9 mouse cellular contexts compared by ENCODE assay signal in genomic region chr12:54186926-54187623, GRCm38 (mm10). TPM values are rescaled to one million over a fixed set of nuclear protein-coding genes. Genes with fewer than 3 reads are reported as not detected.
A peak's percentile ranks its signal among the peaks of the same experiment; 100 is the strongest.
DNase-seq lines count a peak whose midpoint lies in the region; ATAC-seq and TF ChIP-seq lines count a peak whose summit lies in the region.
"Had no signal": no experiment of that assay in that cellular context is flagged by ENCODE, and none has a peak within 500 bp of the region (broad histone marks: within the 10 kb centered on the region; RNA-seq: fewer than 3 reads in every experiment).

No protein-coding gene starts in this region.

- no peak overlapping the region for H3K4me3 ChIP-seq in gastrocnemius, adult 2 months
- no peak overlapping the region for H3K4me3 ChIP-seq in lung, postnatal 0 days (ENCODE audit: low read depth, low read length)
- no peak overlapping the region for H3K4me3 ChIP-seq in heart, postnatal 0 days (ENCODE audit: low read depth, low read length)
- H3K4me3 ChIP-seq in stomach, embryonic 15.5 days (replicated peaks) = no peak overlapping the region

- no peak for TF ChIP-seq CTCF in gastrocnemius, adult 2 months (IDR thresholded peaks at IDR 0.05)
- TF ChIP-seq CTCF in lung, postnatal 0 days (IDR thresholded peaks at IDR 0.05) = no peak
- no peak for TF ChIP-seq CTCF in heart, postnatal 0 days (IDR thresholded peaks at IDR 0.05; ENCODE audit: low read depth)

- DNase-seq in gastrocnemius, adult 2 months = no peak
- DNase-seq in gastrocnemius, adult 8-10 months (ENCODE audit: low spot score in 2 of 2) = no peak
- DNase-seq in lung, postnatal 0 days (ENCODE audit: low spot score) = peak; percentile 57
- no peak for DNase-seq in lung, postnatal 4 days
- DNase-seq in heart, postnatal 0 days (ENCODE audit: low spot score) = peak; percentile 52
- no peak for DNase-seq in cerebellum, adult 18-20 months
- no peak for DNase-seq in T-cell, adult 2 months (ENCODE audit: low spot score)
- DNase-seq: midbrain, embryonic 14.5 days had no signal

- intact Hi-C loops in gastrocnemius, adult 2 months (cut with DNase I) = no loop called here

- H3K27me3 ChIP-seq in lung, postnatal 0 days (replicated peaks; ENCODE audit: insufficient read depth, low read length) = no peaks in the 10 kb centered on the region
- H3K27me3 ChIP-seq in heart, postnatal 0 days (ENCODE audit: control insufficient read depth, insufficient read depth, low read length) = no peaks in the 10 kb centered on the region
- no peaks in the 10 kb centered on the region for H3K27me3 ChIP-seq in stomach, embryonic 15.5 days (replicated peaks)

- H3K4me1 ChIP-seq in lung, postnatal 0 days (ENCODE audit: insufficient read depth, low read depth, low read length) = peaks cover 22% of the 10 kb centered on the region
- peaks cover 42% of the 10 kb centered on the region for H3K4me1 ChIP-seq in heart, postnatal 0 days (ENCODE audit: control insufficient read depth, insufficient read depth)
- H3K4me1 ChIP-seq in stomach, embryonic 15.5 days = peaks cover 27% of the 10 kb centered on the region

- WGBS in lung, postnatal 0 days = 30% methylated on average over 14 of the region's 14 CpGs
- WGBS in heart, postnatal 0 days = 40% methylated on average over 14 of the region's 14 CpGs
- 46% methylated on average over 14 of the region's 14 CpGs for WGBS in stomach, embryonic 15.5 days

- no peaks in the 10 kb centered on the region for H3K36me3 ChIP-seq in lung, postnatal 0 days (ENCODE audit: insufficient read depth, low read length)
- H3K36me3 ChIP-seq in heart, postnatal 0 days (replicated peaks; ENCODE audit: control insufficient read depth, insufficient read depth, low read length) = peaks cover 28% of the 10 kb centered on the region
- peaks cover 9% of the 10 kb centered on the region for H3K36me3 ChIP-seq in stomach, embryonic 15.5 days

- TF ChIP-seq EP300 in lung, postnatal 0 days (IDR thresholded peaks at IDR 0.05) = no peak
- TF ChIP-seq EP300 in heart, postnatal 0 days (IDR thresholded peaks at IDR 0.05; ENCODE audit: low read depth) = no peak

- 0 out of 2 replicates have a peak overlapping the region, but pooled peaks have one; percentile 5 for H3K27ac ChIP-seq in gastrocnemius, adult 2 months
- H3K27ac ChIP-seq in lung, postnatal 0 days (ENCODE audit: low read length) = no peak overlapping the region
- H3K27ac ChIP-seq in heart, postnatal 0 days (ENCODE audit: low read depth) = peak overlapping the region; percentile 62
- peak overlapping the region; percentile 33; the same call in 1 of the 2 replicates for H3K27ac ChIP-seq in stomach, embryonic 15.5 days

- no peak overlapping the region for H3K4me2 ChIP-seq in lung, postnatal 0 days (replicated peaks; ENCODE audit: low read depth, low read length)
- peak overlapping the region; percentile 0; the same call in 1 of the 2 replicates for H3K4me2 ChIP-seq in heart, postnatal 0 days (ENCODE audit: low read depth, low read length)
- no peak overlapping the region for H3K4me2 ChIP-seq in stomach, embryonic 15.5 days

- H3K9me3 ChIP-seq in lung, postnatal 0 days (ENCODE audit: low read length) = no peaks in the 10 kb centered on the region
- no peaks in the 10 kb centered on the region for H3K9me3 ChIP-seq in heart, postnatal 0 days (replicated peaks; ENCODE audit: control insufficient read depth, low read length)
- H3K9me3 ChIP-seq in stomach, embryonic 15.5 days = no peaks in the 10 kb centered on the region

- ATAC-seq in lung, postnatal 0 days = no peak
- no peak for ATAC-seq in heart, postnatal 0 days (ENCODE audit: insufficient read depth, low read depth)
- ATAC-seq in stomach, embryonic 15.5 days (ENCODE audit: insufficient read depth, low FRiP score, low read depth) = no peak

- H3K9ac ChIP-seq in lung, postnatal 0 days (replicated peaks; ENCODE audit: low read depth) = no peak overlapping the region
- no peak overlapping the region for H3K9ac ChIP-seq in heart, postnatal 0 days (replicated peaks; ENCODE audit: low read depth, low read length)
- H3K9ac ChIP-seq in stomach, embryonic 15.5 days = no peak overlapping the region

RNA-seq across cellular contexts. Expression of gene Egln3, which starts 16.6 kb away (rescaled TPM):
- 10 to 100 TPM; 27.8 to 73.6 TPM for total RNA-seq in gastrocnemius, adult 2 months (2021)
- total RNA-seq in gastrocnemius, adult 8-10 months (2022) = 10 to 100 TPM; 15.9 to 42.8 (median 35.9) TPM
- polyA plus RNA-seq in lung, postnatal 0 days (2015; fragmentation: Nextera tagmentation; extraction: Ambion mirVana) = 5.2 and 5.4 TPM in 2 replicates
- 56.8 and 61.4 TPM in 2 replicates for total RNA-seq in heart, postnatal 0 days (2014; rRNA removed; ENCODE audit: low replicate concordance)
- polyA plus RNA-seq in heart, postnatal 0 days (2015; fragmentation: Nextera tagmentation; extraction: Ambion mirVana) = 12.4 and 13.5 TPM in 2 replicates
- 52.5 and 53.4 TPM in 2 replicates for polyA plus RNA-seq in stomach, embryonic 15.5 days (2015; fragmentation: Nextera tagmentation; extraction: Ambion mirVana)

Comparison
In these comparisons a context has a peak if more than half of its experiments do, and no peak if none do; other contexts are left out.
1. DNase-seq: peak in lung, postnatal 0 days (single experiment) and heart, postnatal 0 days (single experiment); none in gastrocnemius, adult 2 months (single experiment), gastrocnemius, adult 8-10 months (0 of 2), lung, postnatal 4 days (0 of 2), cerebellum, adult 18-20 months (0 of 2) and T-cell, adult 2 months (single experiment).